Mouse (Mus musculus) liver, postnatal 0 days (tissue): Measurements from ENCODE around the gene Slitrk5.

Source experiments
- CTCF ChIP-seq: sonication (generic); IDR thresholded peaks from 2 replicates; pipeline ENCODE4 v1.5.1; 2016; ENCODE audit warnings: antibody characterized with exemption, low read depth
- EP300 ChIP-seq: IDR thresholded peaks from 2 replicates; pipeline ENCODE4 v1.6.1; 2016; ENCODE audit warnings: antibody characterized with exemption, low read depth, mild to moderate bottlenecking

GRCm38 (mm10) chr14:111677361-111678070, 2.6 kb downstream of the Slitrk5 start:
- TF ChIP-seq CTCF: no peak
- no peak for TF ChIP-seq EP300
